Mouse (Mus musculus) thymus, adult 2 months (tissue): ENCODE measurements around the gene 2010005H15Rik.

Experiments used
- CTCF ChIP-seq: fragments of 200-500 bp; IDR thresholded peaks from 2 replicates; pipeline ENCODE4 v1.5.1; 2012; ENCODE audit warnings: mild to moderate bottlenecking, control low read depth, low read length, moderate library complexity, borderline replicate concordance; ENCODE audit not compliant: control insufficient read depth, poor library complexity, insufficient read depth; ENCODE audit errors: extremely low read depth
- POLR2A ChIP-seq: fragments of 200-500 bp; IDR thresholded peaks from 2 replicates; pipeline ENCODE4 v1.6.1; 2012; ENCODE audit warnings: mild to moderate bottlenecking, low read length, control low read depth, moderate library complexity; ENCODE audit not compliant: control insufficient read depth, poor library complexity, insufficient read depth; ENCODE audit errors: extremely low read depth

GRCm38 (mm10) chr16:36199226-36199625 is 22.0 kb upstream of the 2010005H15Rik start:
- no peak for TF ChIP-seq CTCF
- no peak for TF ChIP-seq POLR2A
